Mouse (Mus musculus): ENCODE data around the gene Kctd8.
"Not testable (repeated sequence)": the region's sequence is repeated elsewhere in the genome, so short reads cannot be mapped to it uniquely, and the experiment has no call there.

The Kctd8 gene

DNA sequence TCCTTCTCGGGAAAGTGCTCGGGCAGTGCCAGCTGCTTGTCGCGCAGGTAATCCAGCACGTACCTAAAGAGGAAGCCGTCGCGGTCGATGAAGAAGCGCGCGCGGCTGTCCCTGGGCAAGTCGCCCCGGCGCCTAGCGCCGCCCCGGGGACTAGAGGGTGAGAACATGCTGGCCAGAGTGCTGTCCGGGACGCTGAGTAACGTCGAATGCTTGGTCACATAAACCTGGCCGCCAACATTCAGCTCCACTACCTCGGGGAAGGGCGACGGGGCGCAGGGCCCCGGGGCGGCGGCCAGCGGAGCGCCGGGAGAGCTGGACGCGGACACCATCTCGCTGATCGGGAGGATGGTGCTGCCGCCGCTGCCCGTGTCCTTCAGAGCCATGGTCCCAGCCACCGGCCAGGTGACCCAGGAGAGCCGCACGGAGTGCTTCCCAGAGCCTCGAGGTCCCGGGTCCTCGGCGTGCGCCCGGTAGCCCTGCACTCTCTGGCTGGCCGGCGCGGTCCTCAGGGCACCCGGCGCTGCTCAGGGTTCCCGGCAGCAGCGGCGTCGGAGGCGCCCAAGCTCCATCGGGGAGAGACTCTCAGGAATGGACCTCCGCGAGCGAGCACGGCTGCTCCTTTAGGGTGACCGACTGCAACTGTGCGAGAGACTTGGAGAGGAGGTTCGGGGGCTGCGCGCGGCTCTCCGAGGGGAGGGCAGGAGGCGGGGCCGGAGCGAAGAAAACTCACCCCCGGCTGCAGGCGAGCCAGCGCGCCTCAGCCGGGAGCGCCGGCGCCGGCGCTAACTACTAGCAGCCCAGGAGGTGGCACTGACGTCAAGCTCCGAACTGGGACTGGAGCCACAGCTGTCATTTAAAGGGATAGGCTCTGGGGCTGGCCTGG is at the start of gene Kctd8:
Kctd8 (minus strand) TSS at position 761 of the 883 bp plus-strand sequence.
- DNase-seq = peak; percentile 24

GRCm38 (mm10) chr5:69379072-69379471 is 37.6 kb upstream of the Kctd8 start:
- no peak for DNase-seq

DNA sequence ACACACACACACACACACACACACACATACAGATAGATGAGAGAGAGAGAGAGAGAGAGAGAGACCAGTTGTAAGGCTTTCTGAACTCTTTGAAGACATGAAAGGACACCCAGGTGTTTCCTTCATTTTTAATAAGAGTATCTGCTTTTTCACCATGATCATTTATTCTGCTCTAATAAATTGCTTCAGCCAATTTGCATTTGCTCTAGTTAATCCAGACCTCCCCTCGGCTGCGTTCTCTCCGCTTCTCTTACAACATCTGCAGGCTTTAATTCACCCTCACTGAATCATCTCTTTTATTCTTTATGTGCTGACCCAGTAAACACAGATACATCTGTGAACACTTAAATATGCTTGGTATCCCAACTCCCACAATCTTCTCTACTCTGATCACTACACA is 9.1 kb upstream of the Kctd8 start:
- DNase-seq = no peak

DNA sequence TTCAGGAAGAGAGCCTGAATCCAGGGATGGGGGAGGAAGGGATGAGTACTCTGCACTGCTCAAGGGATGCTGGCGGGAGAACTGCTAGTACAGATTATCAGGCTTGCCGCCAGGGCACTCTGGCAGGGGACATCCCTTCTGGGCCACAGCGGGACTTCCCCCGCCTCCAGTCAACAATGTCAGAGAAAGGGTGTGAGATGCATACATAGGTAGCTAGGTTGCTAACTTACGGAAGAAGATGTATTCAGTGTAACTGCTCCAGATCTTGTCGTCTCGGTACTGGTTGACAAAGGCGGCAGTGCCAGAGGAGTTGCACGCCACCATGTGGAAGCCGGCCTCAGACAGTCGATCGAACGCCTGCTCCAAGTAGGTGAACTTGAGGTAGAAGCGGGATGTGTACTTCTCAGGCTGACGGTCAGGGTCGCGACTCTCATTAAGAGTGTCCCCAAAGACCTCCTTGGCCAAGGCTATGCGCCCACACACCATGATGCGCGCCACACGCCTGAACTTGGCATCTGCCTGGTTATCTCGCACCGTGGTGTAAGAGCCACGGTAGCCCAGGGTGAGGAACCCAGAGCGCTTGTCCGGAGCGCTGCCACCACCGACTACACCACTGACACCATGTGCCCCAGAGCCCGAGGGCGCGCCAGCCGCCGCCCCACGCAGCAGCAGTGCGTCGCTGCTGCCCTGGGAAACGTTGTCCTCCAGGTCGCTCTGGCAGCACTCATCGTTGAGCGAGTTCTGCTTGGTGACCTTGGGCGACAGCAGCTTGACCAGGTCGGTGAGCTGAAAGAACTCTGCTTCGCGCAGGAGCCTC is 1.2 kb downstream of the Kctd8 start:
- peak; percentile 6 for DNase-seq

- DNase-seq = no peak
Measured at GRCm38 (mm10) chr5:69339623-69339970, 1.9 kb downstream of the Kctd8 start.

DNA sequence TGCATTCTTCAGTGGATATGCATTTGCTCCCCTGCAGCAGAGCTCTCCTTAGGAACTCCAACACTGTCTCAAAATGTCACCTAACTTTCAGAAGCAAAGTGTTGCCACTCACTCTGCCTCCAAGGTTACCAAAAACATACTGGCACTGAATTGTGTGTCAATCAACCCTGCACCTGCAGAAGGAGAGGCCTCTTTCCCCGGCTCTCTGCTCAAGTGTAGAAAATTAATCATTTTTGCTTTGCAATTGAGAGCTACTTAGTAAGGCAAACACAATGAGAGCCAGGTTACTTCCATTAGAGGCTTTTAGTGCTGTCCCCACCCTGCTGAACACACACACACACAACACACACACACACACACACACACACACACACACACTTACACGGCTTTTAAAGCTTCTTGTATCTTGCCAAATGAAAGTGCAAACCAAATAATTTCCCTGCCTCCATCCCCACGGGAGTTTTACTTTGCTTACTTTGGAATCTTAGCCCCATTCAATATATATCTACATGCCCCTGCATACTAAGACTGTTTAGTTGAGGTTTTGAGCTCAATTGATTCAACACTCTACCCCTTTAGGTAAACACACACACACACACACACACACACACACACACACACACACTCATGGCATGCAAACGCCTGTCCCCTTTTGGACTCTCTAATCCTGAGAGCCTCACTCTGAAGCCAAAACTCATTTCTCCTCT is 2.4 kb downstream of the Kctd8 start:
- DNase-seq = no peak

DNA sequence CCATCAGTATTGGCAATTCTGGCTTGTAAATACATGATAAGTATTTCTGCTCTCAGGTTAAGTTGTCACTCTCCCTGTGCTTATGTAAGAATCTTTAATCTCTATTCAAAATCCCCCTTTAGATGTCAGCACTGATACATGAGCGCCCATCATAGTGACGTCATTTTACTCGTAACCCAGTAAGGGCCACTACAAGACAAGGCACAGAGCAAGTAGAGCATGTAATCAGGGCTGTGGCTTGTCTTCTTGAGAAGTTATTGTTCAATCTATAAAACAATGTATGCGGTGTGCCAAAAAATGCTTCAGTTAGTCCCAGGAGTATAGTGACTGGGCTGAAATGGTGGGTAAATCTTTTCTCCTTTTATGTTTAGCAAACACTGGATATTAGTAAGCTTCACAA is 13.9 kb downstream of the Kctd8 start:
- DNase-seq = no peak

DNA sequence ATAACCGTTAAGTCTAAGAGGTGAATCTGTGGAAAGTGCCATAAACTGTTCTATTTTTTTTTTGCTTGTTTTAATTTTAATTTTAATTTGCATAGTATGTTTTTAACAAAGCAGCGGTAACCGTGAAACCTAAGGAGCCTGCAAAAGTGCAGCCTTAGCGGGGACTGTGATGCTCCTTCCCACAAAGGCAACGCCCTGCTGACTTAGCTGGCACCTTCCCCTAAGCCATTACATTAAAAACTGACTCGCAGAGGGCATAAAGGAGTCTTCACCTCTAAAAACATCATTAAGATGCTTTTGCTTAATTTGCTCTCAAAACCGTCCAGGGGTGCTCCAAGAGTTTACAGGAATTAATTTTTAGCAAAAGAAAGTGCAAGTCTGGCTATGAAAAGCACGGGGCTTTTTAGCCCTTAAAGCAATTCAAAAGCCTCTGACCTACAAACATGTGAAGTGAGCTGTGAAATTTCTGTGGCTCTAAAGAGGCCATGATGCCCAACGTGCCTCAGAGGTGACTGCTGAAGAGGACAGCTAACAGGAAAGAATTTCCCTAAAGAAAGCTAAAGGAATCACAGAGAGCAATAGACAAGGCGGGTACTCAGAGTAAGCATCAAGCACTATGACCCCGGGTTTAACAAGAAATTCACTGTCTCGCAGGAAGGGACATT is 16.8 kb downstream of the Kctd8 start:
- no peak for DNase-seq

GRCm38 (mm10) chr5:69312611-69313010 is 28.9 kb downstream of the Kctd8 start:
- no peak for DNase-seq

- DNase-seq = no peak
Measured at GRCm38 (mm10) chr5:69301665-69302064, 39.8 kb downstream of the Kctd8 start.

GRCm38 (mm10) chr5:69292353-69292752 is 49.1 kb downstream of the Kctd8 start:
- no peak for DNase-seq

DNA sequence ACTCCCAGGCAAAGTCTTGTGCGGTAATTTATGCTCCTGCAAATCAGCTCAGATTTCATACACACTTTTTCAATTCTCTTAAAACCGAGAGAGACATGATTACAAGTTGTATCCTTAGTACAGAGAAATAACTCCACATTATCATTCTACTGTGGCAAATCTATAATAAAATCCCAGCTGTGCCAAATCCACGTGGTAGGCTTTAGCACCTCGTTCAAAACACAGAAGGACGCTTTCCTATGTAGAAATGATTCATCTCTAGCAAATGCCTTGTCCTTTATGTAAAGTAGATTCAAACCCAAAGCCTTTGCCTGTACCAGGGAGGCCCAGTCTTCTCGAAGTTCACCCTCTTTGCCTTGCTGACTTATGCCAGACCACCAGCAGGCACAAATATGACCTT is 57.1 kb downstream of the Kctd8 start:
- DNase-seq = no peak

- no peak for DNase-seq
Measured at GRCm38 (mm10) chr5:69252366-69252765, 89.1 kb downstream of the Kctd8 start.

DNA sequence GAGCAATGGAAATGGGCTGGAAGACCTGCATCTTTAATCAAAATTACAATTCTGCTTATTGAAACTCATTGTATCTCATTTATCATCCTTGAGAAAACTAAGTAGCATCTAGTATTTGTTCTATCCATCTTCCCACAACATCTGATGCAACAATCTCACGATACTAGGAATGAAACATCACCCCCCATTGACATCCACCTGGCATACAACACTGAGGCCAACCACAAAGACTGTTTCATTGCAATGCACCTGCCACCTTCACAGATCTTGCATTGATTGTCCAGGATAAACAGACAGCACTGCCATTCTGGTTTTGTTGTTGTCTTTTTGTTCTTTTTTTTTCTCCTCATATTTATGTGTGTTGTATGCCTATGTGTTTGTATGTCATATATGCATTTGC is 99.5 kb downstream of the Kctd8 start:
- DNase-seq = no peak

DNA sequence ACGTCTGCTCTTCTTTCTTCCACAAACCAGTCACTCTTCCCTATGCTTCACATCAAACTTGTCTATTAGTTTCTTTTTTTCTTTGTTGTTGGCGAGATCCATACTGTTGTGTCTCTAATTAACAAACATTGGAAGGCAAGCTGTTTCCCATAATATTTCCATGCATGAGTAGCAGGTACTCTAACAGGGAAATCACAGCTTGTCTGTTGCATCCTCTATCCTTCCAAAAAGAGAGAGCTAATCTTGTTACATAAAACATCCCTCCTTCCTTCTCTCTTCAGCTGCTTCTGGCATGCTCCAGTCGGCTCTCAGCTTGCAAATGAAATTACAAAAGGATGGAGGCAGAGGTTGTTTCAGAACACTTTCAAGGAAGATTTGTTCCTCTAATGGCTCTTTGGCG is 107.9 kb downstream of the Kctd8 start:
- no peak for DNase-seq

GRCm38 (mm10) chr5:69231649-69232048 is 109.8 kb downstream of the Kctd8 start:
- not testable (repeated sequence) for DNase-seq

DNA sequence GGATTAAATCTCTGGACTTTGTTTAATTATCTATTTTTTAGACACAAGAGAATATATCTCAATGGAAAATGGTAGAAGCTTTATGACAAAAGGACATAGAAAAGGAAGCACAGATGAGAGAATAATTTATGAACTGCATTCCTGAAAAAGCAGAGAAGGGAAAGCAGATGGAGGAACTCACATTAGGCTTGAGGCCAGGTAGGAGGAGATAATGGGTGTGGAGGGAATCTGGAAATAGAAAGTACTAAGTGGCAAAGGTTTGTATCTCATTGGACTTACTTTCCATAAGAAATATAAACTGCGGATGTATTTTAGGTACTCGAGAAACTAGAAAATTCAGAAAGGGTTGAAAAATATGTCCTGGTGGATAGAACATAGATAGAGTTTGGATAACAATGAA is 114.3 kb downstream of the Kctd8 start:
- no peak for DNase-seq

DNA sequence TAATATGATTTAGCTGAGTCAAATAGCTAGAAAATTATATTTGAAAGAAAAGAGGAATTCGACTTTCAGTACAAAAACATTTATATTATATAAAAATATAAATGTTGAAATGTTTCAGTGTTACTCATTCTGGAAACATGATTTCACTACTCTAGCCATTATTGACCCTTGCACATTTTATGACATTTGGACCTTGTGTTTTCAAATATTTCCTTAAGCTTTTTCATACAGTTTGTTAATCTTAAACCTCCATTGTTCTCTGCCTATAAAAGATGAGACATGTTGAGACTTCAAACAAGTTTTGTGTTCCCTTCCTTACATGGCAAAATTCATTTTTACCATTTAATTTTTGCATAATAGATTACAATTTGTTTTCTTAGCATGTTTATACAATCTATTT is 118.9 kb downstream of the Kctd8 start:
- DNase-seq = no peak

GRCm38 (mm10) chr5:69215216-69215615 is 126.3 kb downstream of the Kctd8 start:
- no peak for DNase-seq

- DNase-seq = no peak
Measured at GRCm38 (mm10) chr5:69209401-69209800, 132.1 kb downstream of the Kctd8 start.

DNA sequence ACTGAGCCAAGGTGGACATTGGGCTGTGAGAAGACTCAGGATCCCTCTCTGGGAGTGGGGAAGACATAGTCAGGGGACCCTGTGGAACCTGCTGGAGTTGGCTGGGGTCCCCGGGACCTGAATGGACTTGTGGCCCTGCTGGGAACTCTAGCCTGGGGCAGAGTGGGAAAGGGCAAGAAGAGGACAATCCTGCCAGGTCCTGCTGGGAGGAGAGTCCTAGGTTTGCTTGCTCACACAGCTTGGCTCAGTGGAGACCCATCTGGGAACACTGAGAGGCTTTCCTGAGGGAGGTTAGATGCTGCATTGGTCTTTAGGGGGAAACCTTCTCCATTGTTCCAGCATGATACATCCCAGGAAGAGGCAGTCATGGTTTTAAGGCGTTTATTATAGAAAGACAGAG is 133.8 kb downstream of the Kctd8 start:
- DNase-seq = no peak

DNA sequence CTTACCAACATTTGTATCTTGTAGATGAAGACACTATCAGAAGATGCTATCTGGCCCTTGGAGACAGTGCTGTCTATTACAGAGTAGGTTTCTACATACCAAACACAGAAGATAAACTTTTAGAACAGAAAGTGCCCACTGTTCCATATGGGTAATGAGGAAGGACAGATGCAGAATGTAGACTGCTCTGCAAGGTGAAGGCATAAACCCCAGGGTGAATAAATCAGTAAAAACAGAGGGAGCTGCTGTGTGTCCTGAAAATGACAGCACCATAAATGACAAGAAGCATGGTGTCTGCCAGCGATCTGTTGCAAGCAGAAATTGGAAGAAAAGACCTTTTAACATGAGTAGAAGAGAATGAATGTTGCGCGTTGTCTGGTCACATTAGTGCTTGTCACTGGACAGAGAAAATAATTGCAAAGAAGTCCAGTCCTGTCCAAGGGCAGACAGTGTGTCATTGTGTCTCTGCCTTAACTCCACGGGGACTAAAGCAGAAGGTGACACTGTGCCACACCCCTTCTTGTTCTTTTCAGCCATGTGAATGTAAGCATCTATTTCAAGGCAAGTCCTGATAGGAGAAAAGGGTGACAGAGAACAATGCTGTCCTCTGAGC is 181.5 kb downstream of the Kctd8 start:
- DNase-seq = no peak

DNA sequence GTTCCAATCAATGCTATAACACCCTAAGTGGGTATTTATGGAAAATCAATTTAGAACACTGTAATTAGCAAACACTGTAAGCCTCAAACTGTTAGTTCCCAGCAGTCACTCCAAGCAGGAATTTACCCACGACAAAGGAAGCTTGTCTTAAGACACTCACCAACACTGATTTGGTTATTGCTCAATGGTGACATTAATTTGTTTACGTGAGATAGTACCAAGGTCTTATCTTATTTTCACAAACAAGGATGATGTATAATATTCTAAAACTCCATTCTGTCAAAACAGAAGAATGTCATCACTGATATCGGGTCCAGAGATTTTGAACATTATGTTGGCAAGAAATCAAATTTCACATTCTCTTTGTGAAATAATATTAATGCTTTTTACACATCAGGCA is 185.0 kb downstream of the Kctd8 start:
- no peak for DNase-seq
